Mouse (Mus musculus) induced T-regulatory cell, adult 2 months (primary cell): Measurements from ENCODE around the gene Csnk1e.

ENCODE experiments used
- DNase-seq: peaks from one replicate; pipeline ENCODE4 v3.0.0-alpha.2; 2012; ENCODE audit warnings: low read depth

The Csnk1e gene

DNA sequence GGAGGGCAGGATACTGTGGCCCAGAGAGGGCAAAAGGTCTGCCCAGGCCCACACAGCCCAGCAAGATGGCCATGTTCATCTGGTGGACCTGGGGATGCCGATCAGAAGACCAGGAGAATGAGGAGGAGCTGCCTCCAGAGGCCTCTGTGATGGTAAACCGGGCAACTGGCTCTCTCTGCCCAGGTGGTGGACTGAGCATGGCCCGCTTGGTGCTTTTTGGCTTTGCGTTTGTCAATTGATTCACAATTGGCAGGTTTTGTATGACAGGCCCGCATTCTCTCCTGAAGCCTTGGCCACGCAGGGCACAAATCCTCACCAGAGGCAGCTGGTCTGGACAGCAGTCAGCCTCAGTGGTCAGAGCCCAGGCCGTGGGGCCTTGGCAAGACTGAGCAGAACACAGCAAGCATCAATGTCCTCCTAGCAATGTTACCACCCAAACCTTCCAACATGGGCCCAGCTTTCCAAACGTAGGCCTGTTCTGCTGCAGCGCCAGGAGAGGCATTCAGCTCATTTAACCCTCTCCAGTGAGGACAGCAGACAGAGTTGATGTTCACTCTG lies 12.3 kb downstream of the Csnk1e start:
- no peak for DNase-seq

DNA sequence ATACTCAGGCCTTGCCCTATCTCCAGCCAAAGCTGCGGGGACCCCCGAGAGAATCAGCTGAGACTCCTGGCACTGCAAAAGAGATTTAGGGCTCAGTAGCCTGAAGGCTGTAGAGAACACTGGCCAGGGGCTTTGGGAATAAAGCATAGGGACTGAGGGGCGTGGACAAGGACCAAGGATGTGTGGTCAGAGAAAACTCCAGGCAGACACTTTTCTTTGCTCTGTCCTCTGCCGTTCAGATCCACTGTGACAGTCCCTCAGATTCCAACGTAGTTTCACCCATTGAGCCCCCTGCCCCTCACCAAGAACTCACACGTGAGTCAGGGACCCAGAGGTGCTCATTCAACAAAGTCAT lies 13.1 kb downstream of the Csnk1e start:
- DNase-seq, result no peak

DNA sequence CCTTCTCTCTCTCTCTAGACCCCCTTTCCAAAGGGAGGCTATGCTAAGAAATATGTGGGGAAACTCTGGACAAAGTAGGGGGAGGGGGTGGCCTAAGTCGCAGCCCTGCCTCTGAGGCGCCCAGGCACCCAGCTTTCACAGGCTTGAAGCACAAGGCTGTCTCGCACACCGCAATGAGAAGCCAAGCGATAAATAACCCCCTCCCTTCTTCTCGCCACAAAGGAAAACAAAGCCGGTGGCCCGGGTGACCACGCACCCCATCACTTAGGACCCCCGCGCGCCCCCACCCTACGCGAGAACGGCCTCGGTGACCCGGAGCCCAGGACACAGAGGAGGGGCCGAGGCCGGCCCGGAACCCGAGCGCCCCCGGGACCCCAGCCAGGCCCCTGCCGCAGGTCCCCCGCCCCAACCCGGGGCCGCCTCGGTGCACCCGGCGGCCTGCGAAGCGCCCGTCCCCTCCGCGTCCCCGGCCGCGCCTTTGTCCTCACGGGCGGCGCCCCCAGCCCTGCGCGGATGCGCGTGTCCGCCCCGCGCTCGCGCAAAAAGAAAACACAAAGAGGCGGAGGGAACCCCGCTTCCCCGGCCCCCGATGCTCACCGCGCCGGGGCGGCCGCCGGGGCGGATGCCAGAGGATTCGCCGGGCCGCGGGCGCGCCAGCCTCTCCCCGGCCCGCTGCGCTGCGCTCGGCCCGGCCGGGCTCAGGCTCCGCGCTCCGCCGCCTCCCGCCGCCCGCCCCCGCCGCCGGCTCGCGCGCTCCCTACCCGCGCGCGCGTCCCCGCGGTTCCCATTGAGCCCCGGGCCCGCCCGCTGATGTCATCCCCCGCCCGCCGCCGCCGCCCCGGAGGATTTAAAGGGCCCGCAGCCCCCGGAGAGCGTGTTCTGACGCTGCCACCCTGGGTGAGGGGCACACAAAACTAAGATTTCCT lies 13.8 kb downstream of the Csnk1e start:
- DNase-seq, result peak; percentile 80

DNA sequence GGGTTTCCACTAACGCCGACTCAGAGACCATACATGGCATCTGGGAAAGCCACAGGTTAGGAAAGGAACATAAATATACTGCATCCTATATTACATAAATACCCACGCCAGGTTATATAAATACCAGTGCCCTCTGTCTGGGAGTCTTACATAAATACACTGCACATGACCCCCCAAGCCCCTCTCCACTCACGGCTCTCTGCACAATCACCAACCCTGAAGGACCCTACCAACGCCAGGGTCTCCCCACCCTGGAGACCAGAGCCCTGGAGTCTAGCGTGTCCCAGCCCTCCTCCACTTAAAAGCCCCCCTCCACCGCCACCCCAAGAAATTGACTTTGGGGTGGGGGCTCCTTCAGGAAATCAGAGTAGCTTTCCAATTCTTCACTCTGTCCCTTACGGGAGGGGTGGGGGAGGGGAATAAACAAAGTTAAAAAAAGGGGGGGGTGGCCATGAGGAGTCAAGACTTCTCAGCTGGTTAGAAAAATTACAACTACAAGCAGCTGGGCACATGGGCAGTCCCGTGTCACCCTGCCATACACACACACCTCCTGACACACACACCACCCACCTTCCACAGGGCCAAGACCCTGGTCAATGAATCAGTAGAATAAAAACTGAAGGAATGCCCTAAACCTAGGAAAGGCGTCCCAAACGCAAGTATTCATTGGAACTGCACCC lies 14.6 kb downstream of the Csnk1e start:
- DNase-seq, result no peak

DNA sequence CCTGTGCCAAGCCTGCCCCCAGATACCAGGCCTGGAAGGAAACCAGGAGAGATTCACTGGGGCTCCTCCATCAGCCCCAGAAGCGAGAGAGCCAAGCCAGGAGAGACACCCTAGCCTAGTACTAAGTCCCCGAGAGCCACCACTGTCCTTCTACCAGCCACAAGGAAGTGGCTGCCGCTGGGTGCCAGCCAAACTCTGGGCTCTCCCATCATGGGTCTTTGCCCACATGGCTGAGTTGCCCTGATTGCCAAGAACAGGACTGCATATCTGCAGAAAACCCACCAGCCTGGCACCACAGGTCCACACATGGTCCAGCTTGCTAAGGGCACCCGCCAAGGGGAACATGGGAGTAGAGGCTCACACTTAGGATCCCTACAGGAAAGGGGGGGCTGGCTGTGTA lies 15.1 kb downstream of the Csnk1e start:
- DNase-seq, result no peak

DNA sequence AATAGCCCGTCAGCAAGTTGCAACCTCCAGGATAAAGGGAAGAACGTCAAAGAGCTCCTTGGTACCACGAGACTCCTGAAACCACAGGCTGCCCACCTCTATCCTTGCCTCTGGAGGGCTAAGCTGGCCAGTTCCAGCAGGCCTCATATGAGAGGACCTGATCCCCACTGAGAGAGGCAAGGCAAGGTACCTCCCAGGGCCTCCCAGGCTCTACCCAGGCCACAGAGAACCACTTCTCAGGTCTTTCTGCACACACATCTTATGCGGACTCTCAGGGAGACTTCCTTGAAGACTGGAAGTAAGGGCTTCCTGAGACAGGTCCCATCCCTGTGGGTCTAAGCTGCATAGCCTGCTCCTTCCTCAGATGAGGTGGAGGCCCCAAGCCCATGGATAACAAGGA lies 16.0 kb downstream of the Csnk1e start:
- DNase-seq, result no peak

DNA sequence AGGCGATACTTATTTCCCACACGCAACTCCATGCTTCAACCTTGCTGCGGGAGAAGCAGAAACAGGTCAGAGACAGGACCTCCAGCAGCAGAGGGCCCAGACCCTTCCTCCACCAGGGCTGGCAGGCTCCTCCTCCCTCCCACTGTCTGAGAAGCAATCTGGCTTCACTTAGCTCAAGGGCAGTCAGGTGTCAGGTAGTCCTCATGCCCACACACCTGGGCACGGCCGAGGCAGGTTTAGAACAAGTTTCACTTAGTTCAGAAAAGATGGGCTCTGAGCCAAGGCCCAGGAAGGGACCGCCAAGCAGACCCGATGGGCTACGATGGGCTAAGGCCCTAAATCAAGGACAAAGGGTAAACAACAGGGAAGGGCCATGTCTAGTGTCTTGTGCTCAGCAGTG lies 16.6 kb downstream of the Csnk1e start:
- no peak for DNase-seq

DNA sequence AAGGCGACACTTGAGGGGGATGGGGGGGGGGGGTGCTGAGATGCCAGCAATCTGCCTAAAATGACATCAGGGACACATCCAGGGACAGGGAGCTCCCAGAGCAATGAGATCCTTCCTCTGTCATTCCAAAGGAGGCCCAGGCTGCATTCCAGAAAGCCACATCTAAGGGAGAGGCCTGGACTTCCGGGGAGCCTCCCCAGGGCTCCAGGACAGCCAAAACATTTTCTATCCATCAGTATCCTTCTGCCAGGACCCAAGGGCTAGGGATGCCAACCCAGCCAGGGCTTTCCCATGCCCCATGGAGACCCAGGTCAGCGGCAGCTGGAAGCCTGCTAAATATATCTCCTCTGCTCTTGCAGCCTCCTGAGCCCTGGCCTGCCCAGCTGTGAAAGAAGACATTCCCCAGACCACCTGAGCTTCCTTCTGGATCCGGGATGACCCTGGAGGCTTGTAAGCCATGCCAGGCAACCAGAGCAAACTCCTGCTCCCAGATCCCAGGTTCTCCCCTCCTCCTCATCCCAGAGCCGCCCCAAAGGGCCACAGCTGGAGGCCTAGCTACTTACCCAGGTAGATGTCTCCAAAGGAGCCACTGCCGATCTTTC lies 17.1 kb downstream of the Csnk1e start:
- DNase-seq, result no peak

DNA sequence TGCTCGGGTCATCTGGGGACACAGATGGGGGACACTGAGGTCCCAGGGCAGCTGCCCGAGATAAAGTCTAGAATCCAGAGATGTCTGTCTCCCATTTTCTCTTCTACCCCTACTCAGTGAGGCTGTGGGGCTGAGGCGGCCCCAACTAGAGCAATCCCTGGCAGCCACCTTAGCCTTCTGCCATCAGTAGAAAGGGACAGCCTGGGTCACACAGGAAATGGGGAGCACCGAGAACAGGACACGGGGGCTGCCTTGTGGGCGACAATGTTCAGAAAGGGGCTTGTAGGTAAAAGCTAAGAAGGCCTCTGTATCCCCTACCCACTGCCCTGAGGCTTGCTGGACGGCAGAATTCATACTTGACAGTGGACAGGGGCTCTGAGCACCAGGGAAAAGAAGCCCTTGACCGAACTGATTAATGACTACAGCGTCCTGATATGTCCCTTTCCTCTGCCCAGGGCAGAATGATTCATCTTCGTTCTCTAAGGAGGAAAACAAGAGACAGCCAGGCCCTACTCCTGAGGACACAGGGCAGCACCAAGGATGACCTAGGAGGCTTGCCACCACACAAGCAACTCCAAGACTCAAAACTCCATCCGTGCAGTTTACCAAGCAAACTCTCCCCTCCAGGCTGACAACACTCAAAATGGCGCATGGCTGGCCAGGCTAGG lies 17.7 kb downstream of the Csnk1e start:
- DNase-seq, result no peak

DNA sequence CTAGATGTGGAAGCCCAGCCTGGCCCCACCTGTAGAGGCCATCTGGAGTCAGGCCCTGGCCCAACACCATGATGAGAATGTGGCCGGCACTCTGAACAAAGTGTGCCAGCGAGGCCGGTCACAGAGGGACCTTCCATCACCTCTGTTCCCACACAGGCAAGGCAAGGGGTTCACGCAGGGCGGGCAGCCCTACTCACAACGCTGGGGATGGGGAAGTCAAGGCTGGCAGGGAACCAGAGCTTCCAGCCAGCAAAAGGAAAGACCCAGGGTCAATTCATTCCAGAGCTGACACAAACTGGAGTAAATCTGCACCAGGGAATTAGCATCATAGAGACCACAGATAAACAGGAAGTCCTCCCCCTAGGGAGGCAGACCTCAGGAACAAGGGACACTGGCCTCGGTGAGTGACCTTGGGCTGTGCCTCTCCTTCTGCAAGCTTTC lies 18.9 kb downstream of the Csnk1e start:
- no peak for DNase-seq

DNA sequence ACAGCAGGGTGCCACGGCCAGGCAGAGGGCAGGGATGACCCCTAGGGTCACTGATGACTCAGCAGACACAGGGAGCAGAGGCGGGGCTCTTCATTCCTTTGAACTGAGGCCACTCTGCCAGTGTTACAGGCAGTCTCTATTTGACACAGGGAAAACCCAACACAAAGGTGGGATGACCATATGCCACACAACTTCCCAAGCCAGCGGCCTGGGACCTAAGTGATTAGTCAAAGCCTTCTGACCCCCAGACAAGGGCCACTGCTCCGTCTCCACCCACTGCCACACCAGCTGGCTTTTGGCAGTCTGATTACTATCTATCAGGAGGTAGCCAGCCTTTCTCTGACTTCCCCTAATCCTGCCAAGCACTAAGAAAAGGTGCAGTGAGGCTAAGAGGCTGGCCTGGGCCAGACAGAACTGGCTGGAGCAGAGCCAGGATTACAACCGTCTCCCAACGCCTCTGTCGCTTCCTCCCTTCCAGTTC lies 20.1 kb downstream of the Csnk1e start:
- DNase-seq, result no peak

DNA sequence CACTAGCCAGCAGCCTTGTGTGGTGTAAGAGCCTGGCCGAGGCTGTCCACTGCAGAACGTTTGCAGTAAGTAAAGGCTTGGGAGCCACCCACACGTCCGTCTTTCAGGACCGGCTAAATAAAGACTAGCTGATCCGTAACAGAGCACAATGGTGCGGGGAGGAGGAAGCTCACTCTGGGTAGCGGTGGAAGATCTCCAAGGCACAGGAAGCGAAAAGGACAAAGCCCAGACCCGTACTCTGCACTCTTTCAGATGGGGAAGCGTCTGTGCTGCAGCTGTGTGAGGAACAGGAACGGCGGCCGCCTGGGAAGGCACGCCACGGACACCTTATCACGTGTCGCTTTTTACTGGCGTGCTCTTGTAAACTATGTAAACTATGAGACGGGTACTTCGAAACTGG lies 22.5 kb downstream of the Csnk1e start:
- DNase-seq, result no peak

DNA sequence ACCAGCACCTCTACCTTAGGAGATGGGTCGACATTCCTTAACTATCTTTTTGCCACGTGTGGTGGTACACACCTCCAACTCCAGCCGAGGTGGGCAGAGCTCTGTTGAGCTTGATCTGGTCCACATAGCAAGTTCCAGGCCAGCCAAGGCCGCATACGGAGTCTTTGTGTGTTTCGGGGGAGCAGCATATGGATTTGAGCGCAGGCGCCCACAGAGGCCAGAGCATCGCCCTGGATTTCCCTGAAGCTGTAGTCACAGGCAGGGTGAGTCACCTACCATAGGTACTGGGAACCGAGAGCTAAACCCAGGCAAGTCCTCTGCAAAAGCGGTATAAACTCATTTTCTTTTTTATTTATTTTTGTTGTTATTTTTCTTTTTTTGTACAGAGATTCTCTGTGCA lies 23.0 kb downstream of the Csnk1e start:
- no peak for DNase-seq

DNA sequence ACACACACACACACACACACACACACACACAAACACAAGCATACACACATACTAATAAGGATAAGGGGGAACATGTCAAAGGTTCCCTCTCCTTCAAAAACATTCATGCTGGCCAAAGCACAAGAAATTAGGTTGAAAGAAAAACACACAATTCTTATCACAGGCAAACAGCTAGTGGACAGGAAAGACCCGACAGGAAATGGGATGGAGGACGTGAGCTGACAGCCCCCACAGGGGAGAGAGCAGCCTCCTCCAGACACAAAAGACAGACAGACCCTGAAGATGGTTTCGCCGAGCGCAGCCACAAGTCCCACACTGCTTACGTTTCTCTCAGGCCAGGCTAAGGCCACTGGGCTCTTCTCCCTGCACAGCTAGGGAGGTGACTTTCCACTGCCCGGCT lies 23.4 kb downstream of the Csnk1e start:
- no peak for DNase-seq

DNA sequence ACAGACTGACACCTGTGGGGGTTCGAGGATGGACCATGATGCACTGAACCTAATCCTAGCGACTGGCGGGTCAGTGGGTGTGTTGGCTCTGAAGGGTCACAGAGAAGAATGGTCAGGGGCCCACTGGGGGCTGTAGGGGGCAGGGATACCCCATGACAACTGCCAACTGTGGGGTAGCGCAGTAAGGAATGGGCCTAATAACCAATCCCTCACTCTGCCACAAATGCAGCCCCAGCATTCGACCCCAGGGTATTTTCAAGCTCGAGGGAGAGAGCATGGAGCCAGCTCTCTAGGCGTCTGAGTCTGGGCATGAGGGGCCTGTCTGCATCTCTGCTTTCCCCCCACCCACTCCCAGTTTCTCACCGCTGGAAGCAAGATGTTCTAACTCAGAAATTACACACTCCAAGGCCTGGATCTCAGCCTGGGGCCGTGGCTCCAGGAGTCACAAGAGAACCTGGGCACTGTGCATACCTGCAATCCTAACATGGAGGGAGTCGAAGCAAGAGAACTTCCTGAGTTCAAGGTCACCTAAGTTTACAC lies 24.8 kb downstream of the Csnk1e start:
- DNase-seq, result no peak

DNA sequence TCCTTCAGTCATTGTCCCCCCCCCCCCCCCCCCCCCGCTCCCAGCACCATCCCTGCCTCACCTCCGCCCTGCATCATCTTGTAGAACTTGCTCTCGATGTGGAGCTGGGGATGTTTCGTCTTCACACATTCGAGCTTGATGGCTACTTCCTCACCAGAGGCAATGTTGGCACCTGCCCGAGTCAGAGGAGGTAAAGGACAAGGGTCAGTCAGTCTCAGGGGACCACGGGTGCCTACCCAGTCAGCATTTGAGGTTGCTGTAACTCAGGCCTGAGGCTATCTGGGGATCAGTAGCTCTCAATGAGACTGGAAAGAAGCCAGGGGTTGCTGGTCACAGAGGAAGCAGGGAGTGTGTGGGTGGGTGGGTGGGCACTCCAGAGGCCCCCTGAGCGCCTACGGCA lies 25.4 kb downstream of the Csnk1e start:
- DNase-seq, result no peak

DNA sequence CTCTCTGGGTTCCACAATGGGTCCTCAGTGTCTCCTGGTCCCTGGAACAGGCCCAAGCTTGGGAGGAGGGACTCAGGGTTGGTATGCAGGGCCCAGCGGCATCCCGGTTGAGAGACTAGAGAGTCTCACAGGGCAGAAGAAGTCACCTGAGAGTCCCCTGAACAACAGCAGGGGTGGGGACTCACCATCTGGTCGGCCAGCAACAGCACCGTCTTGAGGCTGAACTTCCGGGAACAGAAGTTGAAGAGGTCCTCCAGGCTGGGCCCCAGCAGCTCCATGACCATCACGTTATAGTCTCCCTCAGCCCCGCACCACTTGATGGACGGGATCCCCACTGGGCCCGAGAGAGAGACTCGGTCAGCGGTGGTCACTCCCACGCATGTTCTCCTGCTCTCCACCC lies 25.8 kb downstream of the Csnk1e start:
- DNase-seq, result no peak

DNA sequence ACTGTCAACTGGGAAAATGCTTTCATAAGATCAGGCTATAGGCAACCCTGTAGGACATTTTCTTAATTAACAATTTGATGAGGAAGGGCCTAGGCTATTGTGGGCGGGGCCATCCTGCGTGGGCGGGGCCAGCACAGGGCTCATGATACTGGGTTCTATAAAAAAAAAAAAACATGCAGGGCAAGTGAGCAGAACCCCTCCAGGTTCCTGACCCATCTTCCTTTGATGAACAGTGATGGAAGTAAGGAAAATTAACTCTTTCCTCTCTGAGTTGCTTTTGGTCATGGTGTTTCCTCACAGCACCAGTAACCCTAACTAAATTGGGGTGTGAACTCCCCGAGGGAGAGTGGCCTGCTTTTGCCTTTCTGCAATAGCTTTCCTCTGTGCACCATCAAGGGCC lies 26.8 kb downstream of the Csnk1e start:
- no peak for DNase-seq

DNA sequence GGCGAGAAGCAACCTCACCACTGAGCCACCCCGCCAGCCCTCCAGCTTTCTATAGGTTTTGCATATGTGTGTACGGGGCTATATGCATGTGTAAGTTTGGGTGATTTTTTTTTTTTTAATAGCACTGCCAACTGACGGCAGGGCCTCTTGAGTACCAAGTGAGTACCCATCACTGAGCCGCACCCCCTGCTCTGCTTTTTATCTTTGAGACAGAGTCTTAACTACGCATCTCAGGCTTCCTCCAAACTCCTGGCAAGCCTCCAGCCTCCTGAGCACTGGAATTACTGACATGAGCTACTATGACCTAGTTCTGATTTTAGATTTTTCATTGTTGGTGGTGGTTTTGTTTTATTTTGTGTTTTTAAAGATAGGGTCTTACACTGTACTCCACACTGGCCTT lies 27.9 kb downstream of the Csnk1e start:
- no peak for DNase-seq

DNA sequence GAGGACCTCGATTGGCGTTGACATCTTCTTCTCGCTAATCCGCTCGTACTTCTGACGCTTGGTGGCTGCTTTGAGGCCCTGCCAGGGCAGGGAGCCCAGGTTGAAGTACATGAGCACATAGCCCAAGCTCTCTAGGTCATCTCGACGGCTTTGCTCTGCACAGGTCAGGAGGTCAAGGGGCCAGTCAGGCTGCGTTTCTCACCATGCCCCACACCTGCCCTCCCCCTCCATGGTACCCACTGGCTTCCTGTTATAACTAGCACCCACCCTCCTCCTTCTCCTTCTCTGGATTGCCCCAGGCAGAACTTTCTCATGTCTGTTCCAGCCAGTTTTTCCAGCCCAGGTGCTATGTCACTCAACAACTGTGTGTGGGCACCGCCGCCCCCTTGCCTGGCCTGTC lies 29.9 kb downstream of the Csnk1e start:
- DNase-seq, result no peak

DNA sequence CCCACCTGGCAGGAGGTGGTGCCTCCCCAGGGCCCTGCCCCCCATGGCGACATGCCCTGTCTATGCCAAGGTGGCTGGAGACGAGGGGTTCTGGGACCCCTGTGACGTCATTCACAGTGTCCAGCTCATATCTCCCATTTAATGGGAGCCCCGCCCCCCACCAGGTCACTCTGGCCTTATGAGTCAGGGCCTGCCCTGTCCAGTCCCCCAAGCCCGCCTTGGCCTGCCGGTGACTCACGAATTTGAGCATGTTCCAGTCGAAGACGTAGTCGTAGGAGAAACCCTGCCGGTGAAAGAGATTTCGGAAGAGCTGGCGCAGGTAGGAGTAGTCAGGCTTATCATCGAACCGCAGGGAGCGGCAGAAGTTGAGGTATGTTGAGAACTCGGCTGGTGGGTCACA lies 30.8 kb downstream of the Csnk1e start:
- no peak for DNase-seq

DNA sequence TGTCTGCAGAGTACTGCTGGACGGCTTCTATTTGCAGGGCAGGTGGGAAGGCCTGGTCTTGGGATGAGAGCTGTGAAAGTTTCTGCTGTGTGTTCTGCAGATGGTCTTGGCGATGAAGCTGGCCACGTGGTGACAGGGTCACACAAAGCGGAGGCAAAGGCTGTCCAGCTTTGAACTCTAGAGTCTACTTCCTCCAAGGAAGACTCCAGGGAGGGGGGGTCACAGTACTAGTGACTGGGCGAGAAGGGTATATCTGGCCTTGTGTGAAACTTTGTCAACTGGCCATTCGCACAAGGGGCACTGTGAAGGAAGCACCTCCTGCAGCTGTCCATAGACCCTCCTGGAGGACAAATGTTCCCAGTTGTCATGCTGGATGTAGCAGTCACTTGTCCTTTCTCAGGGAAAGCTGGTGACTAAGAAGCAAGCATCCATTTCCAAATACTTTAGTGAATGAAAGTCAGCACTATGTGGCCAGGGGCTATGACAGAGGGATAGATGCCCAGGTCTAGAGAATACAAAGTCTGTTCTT lies 32.6 kb downstream of the Csnk1e start:
- DNase-seq, result no peak
